In genomic region chr10:128376455-128377211, GRCm38 (mm10) we compare ENCODE assay signal across 8 mouse cellular contexts. TPM values are rescaled to one million over a fixed set of nuclear protein-coding genes. Genes with fewer than 3 reads are reported as not detected.
DNase-seq lines count a peak whose midpoint lies in the region; ATAC-seq and TF ChIP-seq lines count a peak whose summit lies in the region.

Gene Ankrd52, plus strand, starts transcription at chr10:128377115.

- no peaks in the 10 kb centered on the region for H3K9me3 ChIP-seq in ES-E14 (ENCODE audit: control insufficient read depth, insufficient read depth, low read depth, low read length)
- no peaks in the 10 kb centered on the region for H3K9me3 ChIP-seq in forebrain, embryonic 14.5 days (replicated peaks; ENCODE audit: control insufficient read depth, low read length)
- H3K9me3 ChIP-seq in lung, embryonic 14.5 days (ENCODE audit: low read depth, low read length): no peaks in the 10 kb centered on the region

- intact Hi-C loops in heart, postnatal 25 days (cut with DNase I): loop anchor here (1.0 kb wide), 1 partner anchor 33 kb away; no protein-coding TSS in a partner anchor

- H3K27me3 ChIP-seq in forebrain, embryonic 14.5 days (replicated peaks; ENCODE audit: control insufficient read depth, insufficient read depth, low read length): no peaks in the 10 kb centered on the region
- H3K27me3 ChIP-seq in lung, embryonic 14.5 days (ENCODE audit: insufficient read depth, low read length): no peaks in the 10 kb centered on the region

- no peak for DNase-seq in ES-E14 (ENCODE audit: low read depth, low spot score)
- peak; percentile 83 for DNase-seq in cerebellum, adult 11 months
- DNase-seq in forebrain, embryonic 14.5 days (ENCODE audit: low spot score): peak; percentile 84
- peak; percentile 80 for DNase-seq in heart, postnatal 25 days (ENCODE audit: low spot score)
- peak; percentile 67 to 81 for DNase-seq in layer of hippocampus, adult 18-20 months (ENCODE audit: low spot score in 2 of 2)
- DNase-seq in lung, embryonic 14.5 days: peak; percentile 92
- DNase-seq in ovary, adult 18-20 months (ENCODE audit: low spot score): peak; percentile 74
- DNase-seq in thymus, postnatal 0 days (ENCODE audit: low spot score): peak; percentile 82

- in situ Hi-C loops in ES-E14 (cut with MboI; ENCODE audit: low sequenced_read_pairs in 2 of 2, unreplicated experiment in 2 of 2): no loop called here

- H3K4me1 ChIP-seq in ES-E14 (ENCODE audit: control insufficient read depth in 2 of 2, insufficient read depth in 2 of 2, low read length in 2 of 2, poor library complexity in 1 of 2): peaks cover 3 to 6% of the 10 kb centered on the region in 2 experiments; a peak in 2 of 4 replicates
- H3K4me1 ChIP-seq in forebrain, embryonic 14.5 days (ENCODE audit: control insufficient read depth, insufficient read depth, low read length): peaks cover 11% of the 10 kb centered on the region
- H3K4me1 ChIP-seq in lung, embryonic 14.5 days (ENCODE audit: insufficient read depth): no peaks in the 10 kb centered on the region

- peak; percentile 23; the same call in 1 of the 2 replicates for TF ChIP-seq CTCF in lung, embryonic 14.5 days (IDR thresholded peaks at IDR 0.05; ENCODE audit: low read depth)

- H3K27ac ChIP-seq in ES-E14 (ENCODE audit: insufficient read depth, low read depth, low read length, poor library complexity, severe bottlenecking): peak within 1 kb of the TSS; percentile 10; the same call in 1 of the 2 replicates
- H3K27ac ChIP-seq in forebrain, embryonic 14.5 days (ENCODE audit: low read depth, low read length): peak within 1 kb of the TSS; percentile 94
- H3K27ac ChIP-seq in lung, embryonic 14.5 days (ENCODE audit: low read depth): peak within 1 kb of the TSS; percentile 96

- peak within 1 kb of the TSS; percentile 97 for H3K9ac ChIP-seq in ES-E14 (ENCODE audit: insufficient read depth, low read depth, low read length, poor library complexity, severe bottlenecking)
- H3K9ac ChIP-seq in forebrain, embryonic 14.5 days (ENCODE audit: low read length): peak within 1 kb of the TSS; percentile 99
- peak within 1 kb of the TSS; percentile 99 for H3K9ac ChIP-seq in lung, embryonic 14.5 days

- H3K36me3 ChIP-seq in ES-E14 (ENCODE audit: control insufficient read depth, insufficient read depth, low read length, poor library complexity, severe bottlenecking): peaks cover 11% of the 10 kb centered on the region
- peaks cover 32% of the 10 kb centered on the region for H3K36me3 ChIP-seq in forebrain, embryonic 14.5 days (ENCODE audit: control insufficient read depth, insufficient read depth, low read length)
- H3K36me3 ChIP-seq in lung, embryonic 14.5 days (ENCODE audit: insufficient read depth): peaks cover 32% of the 10 kb centered on the region

- H3K4me2 ChIP-seq in forebrain, embryonic 14.5 days (ENCODE audit: low read length): peak within 1 kb of the TSS; percentile 61
- H3K4me2 ChIP-seq in lung, embryonic 14.5 days: peak within 1 kb of the TSS; percentile 84

- peak; percentile 92 for ATAC-seq in forebrain, embryonic 14.5 days
- peak; percentile 92 for ATAC-seq in lung, embryonic 14.5 days (ENCODE audit: insufficient read depth)

- WGBS in forebrain, embryonic 14.5 days: under 1% methylated on average over 51 of the region's 73 CpGs
- 1% methylated on average over 40 of the region's 73 CpGs for WGBS in lung, embryonic 14.5 days

- peak within 1 kb of the TSS; percentile 83 to 96 for H3K4me3 ChIP-seq in ES-E14 (ENCODE audit: insufficient read depth in 1 of 2, low read depth in 1 of 2, low read length in 2 of 2, poor library complexity in 1 of 2, severe bottlenecking in 1 of 2)
- H3K4me3 ChIP-seq in forebrain, embryonic 14.5 days (ENCODE audit: low read depth, low read length): peak within 1 kb of the TSS; percentile 99
- peak within 1 kb of the TSS; percentile 97 for H3K4me3 ChIP-seq in lung, embryonic 14.5 days (ENCODE audit: low read depth, low read length)

TF ChIP-seq in ES-E14, 5 proteins besides CTCF, POLR2A, EP300 and RAD21:
- TF ChIP-seq CHD2 (IDR thresholded peaks at IDR 0.05; ENCODE audit: low read depth, low read length): no peak
- TF ChIP-seq ZC3H11A (IDR thresholded peaks at IDR 0.05; ENCODE audit: borderline replicate concordance, low read depth, low read length): no peak
- no peak for TF ChIP-seq MAFK (IDR thresholded peaks at IDR 0.05; ENCODE audit: insufficient read depth, low read depth, low read length)
- no peak for TF ChIP-seq HCFC1 (IDR thresholded peaks at IDR 0.05; ENCODE audit: borderline replicate concordance, insufficient read depth, low read length)
- TF ChIP-seq ZNF384 (IDR thresholded peaks at IDR 0.05; ENCODE audit: low read depth, low read length): no peak

RNA-seq across cellular contexts. Expression of gene Ankrd52, which starts in this region (rescaled TPM):
- total RNA-seq in ES-E14 (2012; rRNA removed): 11.1 and 11.4 TPM in 2 replicates
- 6.8 and 10.3 TPM in 2 replicates for polyA plus RNA-seq in forebrain, embryonic 14.5 days (2014; fragmentation: Nextera tagmentation; extraction: Ambion mirVana)
- total RNA-seq in heart, postnatal 25 days (2021): 10 to 100 TPM; 43.7 to 51.0 TPM
- total RNA-seq in layer of hippocampus, adult 18-20 months (2021): 10 to 100 TPM; 45.4 to 49.6 TPM
- polyA plus RNA-seq in lung, embryonic 14.5 days (2014; fragmentation: Nextera tagmentation; extraction: Ambion mirVana): 15.8 and 17.0 TPM in 2 replicates
- polyA plus RNA-seq in thymus, postnatal 0 days (2015; fragmentation: Nextera tagmentation; extraction: Ambion mirVana): 7.4 and 9.9 TPM in 2 replicates

Comparison
In these comparisons a context has a peak if more than half of its experiments do, and no peak if none do; other contexts are left out.
1. H3K27ac ChIP-seq: peak in every context shown above with its lines; median percentile 96 in lung, embryonic 14.5 days; 94 in forebrain, embryonic 14.5 days; 10 in ES-E14.